Mouse (Mus musculus): ENCODE data around the gene Tfeb. TPM values are rescaled to one million over a fixed set of nuclear protein-coding genes. Genes with fewer than 3 reads are reported as not detected.
A peak's percentile ranks its signal among the peaks of the same experiment; 100 is the strongest.

Tfeb gene
- polyA plus RNA-seq, 1 experiment from 2014 or later, result 9.6 TPM

DNA sequence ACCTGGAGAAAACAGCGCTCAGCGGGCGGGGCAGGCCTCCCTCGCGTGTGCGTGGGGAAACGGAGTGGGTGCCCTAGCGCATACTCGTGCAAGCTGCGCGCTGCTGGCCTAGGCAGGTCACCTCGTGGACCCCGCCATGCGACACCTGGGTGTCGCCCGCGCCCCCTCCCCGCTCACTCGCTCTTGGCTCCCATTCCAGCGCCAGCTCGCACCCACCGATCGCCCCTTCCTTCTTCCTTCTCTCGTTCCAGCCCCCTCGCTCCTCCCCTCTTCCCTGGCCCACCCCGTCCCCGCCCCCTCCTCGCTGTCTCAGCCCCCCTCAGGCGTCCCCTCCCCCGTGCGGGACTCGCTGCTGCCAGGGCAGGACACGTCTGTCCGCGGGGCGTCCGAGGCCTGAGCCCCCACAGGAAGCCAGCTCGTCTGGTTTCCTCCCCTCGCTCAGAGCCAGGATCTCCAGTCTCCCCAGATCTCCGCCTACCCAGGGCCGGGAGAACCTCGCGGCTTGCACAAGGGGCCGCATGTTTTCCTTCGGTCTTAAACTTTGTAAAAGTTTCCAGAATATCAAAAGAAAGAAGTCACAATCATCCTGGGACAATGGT is 96.3 kb downstream of the Tfeb start:
- peak overlapping the region; percentile 64 for H3K9ac ChIP-seq (ENCODE audit: low read depth, low read length)
- WGBS, result under 1% methylated on average over 43 of the region's 45 CpGs
- DNase-seq (ENCODE audit: low spot score) (peak; percentile 64), ATAC-seq (replicated peaks; ENCODE audit: low FRiP score) (peak; percentile 51; the same call in 1 of the 2 replicates)
- H3K4me2 ChIP-seq, result peak overlapping the region; percentile 70
- H3K36me3 ChIP-seq (ENCODE audit: control insufficient read depth, insufficient read depth, low read length), result no peaks in the 10 kb centered on the region
- peaks cover 16% of the 10 kb centered on the region for H3K4me1 ChIP-seq (replicated peaks; ENCODE audit: control insufficient read depth, insufficient read depth, low read length)
- peaks cover 35% of the 10 kb centered on the region for H3K27me3 ChIP-seq (replicated peaks; ENCODE audit: control insufficient read depth, insufficient read depth, low read length)
- H3K9me3 ChIP-seq (ENCODE audit: control insufficient read depth, low read length), result no peaks in the 10 kb centered on the region
- peak overlapping the region; percentile 63 for H3K4me3 ChIP-seq (ENCODE audit: low read depth, low read length)
- H3K27ac ChIP-seq (ENCODE audit: low read depth, low read length), result peak overlapping the region; percentile 49; the same call in 1 of the 2 replicates

DNA sequence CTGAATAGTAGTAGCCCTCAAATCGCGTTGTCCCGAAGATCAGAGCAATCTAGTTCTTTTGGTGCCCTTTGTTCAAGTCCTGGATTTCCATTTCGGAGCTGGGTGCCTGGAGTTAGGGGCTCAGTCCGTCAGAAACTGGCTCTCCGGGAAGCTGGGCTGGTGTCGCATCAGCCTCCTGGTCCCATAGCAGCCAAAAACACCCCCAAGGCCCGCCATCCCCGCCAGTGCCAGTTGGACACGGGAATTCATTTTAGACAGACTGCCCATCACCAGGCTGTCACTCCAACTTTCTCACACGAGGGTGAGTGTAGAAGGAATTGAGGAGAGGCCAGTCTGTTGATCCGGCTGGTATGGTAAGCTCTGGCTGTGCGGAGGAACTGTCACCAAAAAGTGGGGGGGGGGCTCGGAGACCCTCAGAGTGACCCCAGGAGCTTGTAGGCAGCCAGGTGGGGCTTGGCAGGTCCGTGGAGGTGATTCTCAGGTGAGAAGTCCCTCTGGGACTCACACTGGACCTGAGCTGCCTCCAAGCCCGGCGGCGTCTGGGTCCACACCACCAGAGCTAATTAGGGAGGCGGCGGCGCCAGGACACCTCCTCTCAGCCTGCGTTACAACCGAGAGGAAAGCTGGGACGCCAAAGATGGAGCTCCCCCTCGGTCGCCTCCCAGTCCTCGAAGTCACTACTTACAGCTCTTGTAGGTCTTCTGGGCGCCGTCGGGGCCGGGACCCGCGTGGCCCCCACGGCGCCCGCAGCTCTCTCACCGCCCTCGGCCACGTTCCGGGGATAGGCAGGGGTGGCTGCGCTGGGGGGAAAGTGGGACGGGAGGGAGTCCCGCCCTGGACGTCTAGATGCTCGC is 97.0 kb downstream of the Tfeb start:
- peak; percentile 51 for DNase-seq (ENCODE audit: low spot score)
- no peak for ATAC-seq (replicated peaks; ENCODE audit: low FRiP score)
- peaks cover 35% of the 10 kb centered on the region for H3K27me3 ChIP-seq (replicated peaks; ENCODE audit: control insufficient read depth, insufficient read depth, low read length)
- no peaks in the 10 kb centered on the region for H3K9me3 ChIP-seq (ENCODE audit: control insufficient read depth, low read length)
- peaks cover 16% of the 10 kb centered on the region for H3K4me1 ChIP-seq (replicated peaks; ENCODE audit: control insufficient read depth, insufficient read depth, low read length)
- peak overlapping the region; percentile 70 for H3K4me2 ChIP-seq
- peak overlapping the region; percentile 63 for H3K4me3 ChIP-seq (ENCODE audit: low read depth, low read length)
- no peaks in the 10 kb centered on the region for H3K36me3 ChIP-seq (ENCODE audit: control insufficient read depth, insufficient read depth, low read length)
- WGBS, result 2% methylated on average over 45 of the region's 45 CpGs
- peak overlapping the region; percentile 49 for H3K27ac ChIP-seq (ENCODE audit: low read depth, low read length)
- peak overlapping the region; percentile 64 for H3K9ac ChIP-seq (ENCODE audit: low read depth, low read length)

DNA sequence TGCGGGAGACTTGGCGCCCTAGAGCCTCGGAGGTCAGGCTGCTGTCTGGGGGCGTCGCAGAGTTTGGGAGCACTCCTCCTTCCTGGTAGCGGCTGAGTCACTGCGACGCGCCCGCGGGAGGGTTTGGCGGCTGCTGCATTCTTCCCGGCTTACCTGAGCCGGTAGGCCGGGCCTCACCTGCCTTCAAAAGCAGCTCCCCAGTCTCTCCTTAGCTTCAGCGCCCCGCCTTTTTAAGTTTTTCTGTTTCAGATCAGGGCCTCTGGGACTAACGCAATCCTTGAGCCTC is 97.6 kb downstream of the Tfeb start, which contains the start of gene Mdfi:
Gene Mdfi, minus strand, starts transcription at position 210 of the 286 bp plus-strand sequence.
- Histone ChIP-seq H3K4me3 (ENCODE audit: low read depth, low read length) (peak within 1 kb of the TSS; percentile 63), H3K27me3 (replicated peaks; ENCODE audit: control insufficient read depth, insufficient read depth, low read length) (peaks cover 35% of the 10 kb centered on the region), H3K9ac (ENCODE audit: low read depth, low read length) (peak within 1 kb of the TSS; percentile 64), H3K9me3 (ENCODE audit: control insufficient read depth, low read length) (no peaks in the 10 kb centered on the region), H3K4me1 (replicated peaks; ENCODE audit: control insufficient read depth, insufficient read depth, low read length) (peaks cover 16% of the 10 kb centered on the region), H3K4me2 (peak within 1 kb of the TSS; percentile 70), H3K27ac (ENCODE audit: low read depth, low read length) (peak within 1 kb of the TSS; percentile 49), H3K36me3 (ENCODE audit: control insufficient read depth, insufficient read depth, low read length) (no peaks in the 10 kb centered on the region)
- no peak for ATAC-seq (replicated peaks; ENCODE audit: low FRiP score)
- no peak for DNase-seq (ENCODE audit: low spot score)
- 5% methylated on average over 18 of the region's 18 CpGs for WGBS

DNA sequence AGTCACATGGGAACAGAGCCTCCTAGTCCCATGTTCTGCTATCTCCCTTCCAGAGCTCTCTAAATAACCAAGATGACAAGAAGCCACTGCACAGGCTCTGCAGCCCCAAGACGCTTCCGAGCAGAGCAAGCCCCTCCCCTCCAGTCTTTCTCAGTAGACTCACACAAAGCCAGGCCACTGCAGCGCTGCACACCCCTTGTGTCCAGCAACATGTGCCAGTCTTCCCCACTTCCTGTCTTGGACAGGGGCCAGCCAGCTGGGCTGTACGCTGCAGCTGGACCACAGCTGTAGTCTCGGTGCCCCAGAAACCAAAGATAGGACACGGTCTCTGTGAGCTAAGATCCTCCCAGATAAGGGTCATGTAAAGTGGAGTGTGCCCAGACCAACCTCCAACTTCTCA is 101.0 kb downstream of the Tfeb start:
- 33% methylated on average over 6 of the region's 6 CpGs for WGBS
- no peak overlapping the region for H3K27ac ChIP-seq (ENCODE audit: low read depth, low read length)
- H3K9ac ChIP-seq (ENCODE audit: low read depth, low read length), result no peak overlapping the region
- ATAC-seq (replicated peaks; ENCODE audit: low FRiP score) (no peak), DNase-seq (ENCODE audit: low spot score) (no peak)
- H3K27me3 ChIP-seq (replicated peaks; ENCODE audit: control insufficient read depth, insufficient read depth, low read length), result peaks cover 31% of the 10 kb centered on the region
- no peaks in the 10 kb centered on the region for H3K36me3 ChIP-seq (ENCODE audit: control insufficient read depth, insufficient read depth, low read length)
- H3K9me3 ChIP-seq (ENCODE audit: control insufficient read depth, low read length), result no peaks in the 10 kb centered on the region
- H3K4me2 ChIP-seq, result no peak overlapping the region
- H3K4me1 ChIP-seq (replicated peaks; ENCODE audit: control insufficient read depth, insufficient read depth, low read length), result peaks cover 10% of the 10 kb centered on the region
- no peak overlapping the region for H3K4me3 ChIP-seq (ENCODE audit: low read depth, low read length)

DNA sequence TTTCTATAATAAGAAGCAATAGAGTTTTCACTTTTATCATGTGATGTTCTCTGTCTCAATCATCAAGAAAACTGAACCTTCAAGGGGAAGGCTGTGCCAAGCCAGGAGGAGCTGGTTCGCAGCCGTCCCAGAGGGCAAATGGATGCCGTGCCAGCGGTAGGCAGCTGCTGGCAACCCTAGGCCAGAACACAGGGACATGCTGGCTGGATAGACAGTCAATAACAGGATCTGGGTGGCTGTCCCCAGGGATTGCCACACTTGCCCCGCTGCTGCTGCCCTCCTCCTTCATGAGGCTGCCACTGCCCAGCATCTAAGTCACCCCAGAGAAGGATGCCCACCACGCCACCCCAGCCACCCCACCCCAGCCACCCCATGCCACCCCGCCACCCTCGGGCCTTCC is 104.7 kb downstream of the Tfeb start:
- H3K27ac ChIP-seq (ENCODE audit: low read depth, low read length), result no peak overlapping the region
- H3K4me2 ChIP-seq, result no peak overlapping the region
- peaks cover 4% of the 10 kb centered on the region; the same call in 1 of the 2 replicates for H3K4me1 ChIP-seq (replicated peaks; ENCODE audit: control insufficient read depth, insufficient read depth, low read length)
- 0 out of 2 replicates have a peak, but pooled peaks cover 3% of the 10 kb centered on the region for H3K9me3 ChIP-seq (ENCODE audit: control insufficient read depth, low read length)
- 86% methylated on average over 8 of the region's 8 CpGs for WGBS
- H3K9ac ChIP-seq (ENCODE audit: low read depth, low read length), result no peak overlapping the region
- no peak overlapping the region for H3K4me3 ChIP-seq (ENCODE audit: low read depth, low read length)
- H3K36me3 ChIP-seq (ENCODE audit: control insufficient read depth, insufficient read depth, low read length), result no peaks in the 10 kb centered on the region
- no peak for ATAC-seq (replicated peaks; ENCODE audit: low FRiP score)
- peaks cover under 1% of the 10 kb centered on the region; the same call in 1 of the 2 replicates for H3K27me3 ChIP-seq (replicated peaks; ENCODE audit: control insufficient read depth, insufficient read depth, low read length)
- no peak for DNase-seq (ENCODE audit: low spot score)

Other genes starting within 250 kb of the Tfeb start
- 20.7 and 21.3 TPM in 2 replicates for gene Taf8, start 234.7 kb upstream of the Tfeb start, polyA plus RNA-seq (2014; fragmentation: Nextera tagmentation; extraction: Ambion mirVana)
- gene Ccnd3, start 232.0 kb upstream of the Tfeb start, polyA plus RNA-seq (2014; fragmentation: Nextera tagmentation; extraction: Ambion mirVana), result 525 and 530 TPM in 2 replicates
- gene Bysl, start 125.5 kb upstream of the Tfeb start, polyA plus RNA-seq (2014; fragmentation: Nextera tagmentation; extraction: Ambion mirVana), result 43.1 and 45.9 TPM in 2 replicates
- gene Med20, start 125.4 kb upstream of the Tfeb start, polyA plus RNA-seq (2014; fragmentation: Nextera tagmentation; extraction: Ambion mirVana), result 48.9 and 53.3 TPM in 2 replicates
- gene Gm20517, start 125.4 kb upstream of the Tfeb start, polyA plus RNA-seq (2014; fragmentation: Nextera tagmentation; extraction: Ambion mirVana), result 1.5 and 2.5 TPM in 2 replicates
- gene Usp49, start 106.3 kb upstream of the Tfeb start, polyA plus RNA-seq (2014; fragmentation: Nextera tagmentation; extraction: Ambion mirVana), result 4.1 and 4.8 TPM in 2 replicates
- gene Tomm6, start 48.6 kb upstream of the Tfeb start, polyA plus RNA-seq (2014; fragmentation: Nextera tagmentation; extraction: Ambion mirVana), result 442 and 486 TPM in 2 replicates
- 2.3 and 3.5 TPM in 2 replicates for gene Frs3, start 48.0 kb upstream of the Tfeb start, polyA plus RNA-seq (2014; fragmentation: Nextera tagmentation; extraction: Ambion mirVana)
- 0.22 and 0.49 TPM in 2 replicates for gene Gm21981, start 42.6 kb upstream of the Tfeb start, polyA plus RNA-seq (2014; fragmentation: Nextera tagmentation; extraction: Ambion mirVana)
- gene Prickle4, start 42.3 kb upstream of the Tfeb start, polyA plus RNA-seq (2014; fragmentation: Nextera tagmentation; extraction: Ambion mirVana), result 0.44 and 1.7 TPM in 2 replicates
- gene Pgc, start 10.2 kb upstream of the Tfeb start, polyA plus RNA-seq (2014; fragmentation: Nextera tagmentation; extraction: Ambion mirVana), result not detected in 2 replicates
- gene Mdfi, start 97.7 kb downstream of the Tfeb start, polyA plus RNA-seq (2014; fragmentation: Nextera tagmentation; extraction: Ambion mirVana), result 15.9 and 16.3 TPM in 2 replicates
- gene Foxp4, start 187.6 kb downstream of the Tfeb start, polyA plus RNA-seq (2014; fragmentation: Nextera tagmentation; extraction: Ambion mirVana), result 21.3 and 21.6 TPM in 2 replicates

Measured in liver, embryonic 11.5 days (tissue).